Mouse (Mus musculus) mesoderm, embryonic 11.5 days (tissue): Measurements from ENCODE around the gene C2cd6.

Experiments
- DNase-seq: peaks from one replicate; pipeline ENCODE4 v3.0.0-alpha.2; 2012; ENCODE audit warnings: low read depth, low spot score

The C2cd6 gene

GRCm38 (mm10) chr1:59094705-59095104 is at the start of gene C2cd6:
C2cd6 (minus strand) TSS chr1:59094900.
- no peak for DNase-seq

DNA sequence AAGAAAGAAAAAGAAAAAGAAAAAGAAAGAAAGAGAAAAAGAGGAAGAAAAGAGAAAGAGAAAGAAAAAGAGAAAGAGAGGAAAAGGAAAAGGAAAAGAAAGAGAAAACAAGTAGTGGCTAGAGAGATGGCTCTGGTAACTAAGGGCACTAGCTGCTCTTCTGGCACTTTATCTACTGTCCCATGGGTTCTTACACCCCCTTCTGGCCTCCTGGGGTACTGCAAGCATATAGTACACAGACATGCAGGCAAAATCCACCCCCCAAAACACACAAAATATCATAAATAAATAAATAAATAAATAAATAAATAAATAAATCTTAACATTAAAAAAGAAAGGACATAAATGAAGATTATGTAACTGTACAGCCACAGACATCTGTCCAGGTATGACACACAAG is 48.1 kb upstream of the C2cd6 start:
- DNase-seq, result peak; percentile 74

GRCm38 (mm10) chr1:59134419-59134818 is 39.7 kb upstream of the C2cd6 start:
- DNase-seq, result no peak

GRCm38 (mm10) chr1:59128879-59129278 is 34.2 kb upstream of the C2cd6 start:
- DNase-seq, result no peak

DNA sequence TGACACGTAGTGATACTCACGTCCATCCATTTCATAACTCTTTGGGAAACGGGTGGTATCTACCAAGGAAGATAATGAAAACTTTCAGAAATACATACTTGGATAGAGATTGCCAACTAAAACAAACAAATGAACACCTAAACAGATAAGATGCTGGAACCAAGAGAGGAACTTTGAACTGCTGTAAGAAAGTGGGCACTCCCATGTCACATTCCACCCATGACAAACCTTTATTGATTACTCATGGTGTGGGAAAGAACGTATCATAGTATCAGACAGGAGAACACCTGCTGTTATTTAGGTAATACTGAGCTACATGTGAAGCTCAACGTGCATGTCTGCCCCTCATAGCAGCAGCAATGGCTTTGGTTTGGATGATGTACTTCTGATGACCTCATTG is 30.9 kb upstream of the C2cd6 start:
- no peak for DNase-seq

GRCm38 (mm10) chr1:59119720-59120457 is 25.2 kb upstream of the C2cd6 start, which contains the start of gene Tmem237:
Tmem237 (minus strand) TSS chr1:59120408.
- peak; percentile 87 for DNase-seq

DNA sequence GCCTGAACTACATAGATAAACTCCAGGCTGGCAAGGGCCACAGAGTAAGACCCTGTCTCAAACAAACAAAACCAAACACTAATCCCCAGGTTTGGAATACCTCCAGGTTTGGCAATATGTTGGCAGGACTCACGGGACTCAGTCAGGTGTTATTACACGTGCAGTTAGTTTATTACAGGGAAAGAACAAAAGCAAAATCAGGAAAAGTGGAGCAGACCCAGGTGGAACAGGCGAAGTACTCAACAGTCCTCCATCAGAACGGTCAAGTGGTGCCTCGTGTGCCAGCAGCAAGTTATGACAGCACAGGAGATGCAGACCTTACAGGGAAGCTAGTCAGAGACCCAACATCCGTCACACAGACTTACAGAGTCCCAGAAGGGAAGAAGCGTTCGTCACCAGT is 15.8 kb upstream of the C2cd6 start:
- DNase-seq, result no peak

GRCm38 (mm10) chr1:59102071-59102470 is 7.4 kb upstream of the C2cd6 start:
- DNase-seq, result no peak

- no peak for DNase-seq
These were observed 6.3 kb upstream of the C2cd6 start for GRCm38 (mm10) chr1:59101020-59101419.

DNA sequence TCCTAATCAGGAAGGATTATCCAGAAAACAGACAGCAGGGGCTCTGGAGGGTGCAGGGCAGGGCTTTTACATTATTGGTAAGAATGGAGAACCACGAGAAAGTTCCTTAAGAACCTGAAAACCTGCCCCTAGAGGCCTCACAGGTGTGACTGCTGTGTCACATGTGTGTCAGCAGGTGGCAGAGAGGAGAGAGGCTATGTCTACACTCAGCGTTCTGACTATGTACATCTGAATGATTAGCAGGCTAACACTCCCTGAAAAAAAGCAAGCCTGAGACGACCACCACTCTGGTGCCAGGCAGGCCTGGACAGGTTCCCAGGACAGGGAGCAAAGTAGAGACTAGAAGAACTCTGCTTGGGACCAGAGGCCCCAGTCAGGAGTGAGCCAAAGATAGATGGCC is 23.8 kb downstream of the C2cd6 start:
- DNase-seq, result no peak

DNA sequence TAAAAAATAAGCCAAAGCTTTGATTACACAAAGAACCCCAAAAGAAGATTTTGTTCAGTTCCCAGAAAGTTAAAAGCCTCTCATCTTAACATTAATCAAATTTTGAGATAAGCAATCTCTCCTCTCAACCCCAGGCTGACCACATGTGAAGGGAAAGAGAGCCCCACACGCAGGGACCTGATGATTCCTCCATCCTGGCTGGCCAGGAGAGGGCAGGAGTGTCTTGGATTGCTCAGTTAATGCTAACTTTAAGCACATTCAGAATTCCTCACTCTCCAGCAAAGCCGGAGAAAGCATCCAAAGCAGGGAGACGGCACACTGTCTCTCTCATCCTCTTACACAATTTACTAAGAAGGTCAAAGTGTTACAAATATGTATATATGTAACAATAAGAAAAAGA is 26.7 kb downstream of the C2cd6 start:
- peak; percentile 54 for DNase-seq

DNA sequence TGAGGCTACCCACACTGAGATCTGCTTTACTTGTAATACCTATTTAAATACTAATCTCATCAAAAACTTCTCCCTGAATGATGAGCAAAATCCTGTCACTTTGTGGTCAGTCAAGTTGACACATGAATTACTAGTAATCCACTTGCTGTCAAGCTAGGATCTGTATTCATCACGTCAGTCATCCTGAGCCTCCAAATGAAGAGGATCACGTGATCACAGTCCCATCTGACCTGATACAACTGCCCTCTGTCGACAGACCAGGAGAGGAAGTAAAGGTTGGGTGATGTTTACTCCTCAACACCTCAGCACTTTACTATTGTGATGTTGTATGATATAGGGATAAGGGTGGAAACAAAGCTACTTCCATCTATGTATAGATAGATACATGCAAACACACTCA is 31.0 kb downstream of the C2cd6 start:
- DNase-seq, result no peak

DNA sequence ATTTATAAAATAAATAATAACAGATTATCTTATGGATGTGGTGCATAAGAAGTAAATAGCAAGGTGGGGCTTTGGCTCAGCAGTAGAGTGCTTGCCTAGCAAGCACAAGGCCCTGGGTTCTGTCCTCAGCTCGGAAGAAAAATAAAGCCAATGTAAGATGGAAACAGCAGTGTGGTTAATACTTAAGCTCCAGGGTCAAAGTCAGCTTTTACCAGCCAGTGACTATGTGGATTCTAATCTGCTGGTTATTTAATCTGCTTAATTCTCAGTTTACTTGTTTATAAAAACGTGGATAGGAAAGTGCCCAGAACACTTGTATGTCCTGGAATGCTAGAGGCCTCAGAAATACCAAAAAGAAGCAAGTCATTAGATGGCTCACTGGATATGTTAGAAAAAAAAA is 37.7 kb downstream of the C2cd6 start:
- DNase-seq, result no peak

DNA sequence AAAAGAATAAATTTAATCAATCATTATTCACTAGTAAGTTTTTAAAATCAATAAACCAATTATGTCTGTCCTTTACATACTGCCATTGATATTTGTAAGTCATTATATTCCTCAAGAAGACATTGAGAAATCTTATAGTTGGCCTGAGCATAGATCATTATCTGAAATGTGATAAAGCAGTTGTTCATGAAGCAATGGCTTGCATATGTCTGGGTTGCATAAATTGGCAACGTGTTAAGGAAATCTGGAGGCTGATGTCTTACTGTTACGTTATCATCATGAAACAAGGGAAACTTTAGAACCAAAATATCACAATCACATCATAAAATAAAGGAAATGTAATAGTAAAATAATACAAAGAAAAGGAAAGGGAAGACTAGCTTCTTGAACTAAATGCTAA is 43.4 kb downstream of the C2cd6 start:
- DNase-seq, result no peak

- peak; percentile 6 for DNase-seq
These were observed 57.0 kb downstream of the C2cd6 start for GRCm38 (mm10) chr1:59037723-59038122.

DNA sequence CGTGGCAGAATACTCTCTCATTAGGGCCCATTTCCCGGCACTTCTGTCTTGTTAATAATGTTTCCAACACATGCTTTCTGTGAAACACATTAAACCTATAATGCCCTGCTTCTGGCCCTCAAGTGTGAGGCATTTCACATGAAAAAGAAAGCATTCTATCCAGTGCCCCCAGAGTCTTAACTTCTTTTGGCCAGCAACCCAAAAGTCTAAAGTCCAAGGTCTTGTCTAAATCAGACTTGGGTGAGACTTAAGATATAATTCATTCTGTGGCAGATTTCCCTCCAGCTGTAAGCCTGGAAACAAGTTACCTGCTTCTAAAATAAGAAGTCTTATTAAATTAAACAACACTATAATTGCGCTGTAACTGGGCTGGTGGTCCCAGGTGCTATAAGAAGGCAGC is 73.1 kb downstream of the C2cd6 start:
- DNase-seq, result no peak

- peak; percentile 6 for DNase-seq
These were observed 85.5 kb downstream of the C2cd6 start for GRCm38 (mm10) chr1:59009250-59009649.
